Mouse (Mus musculus): Measurements from ENCODE around the gene 1700123O20Rik.

Gene 1700123O20Rik

GRCm38 (mm10) chr14:54727565-54727964, 41.5 kb downstream of the 1700123O20Rik start:
- no peak for DNase-seq

GRCm38 (mm10) chr14:54728823-54729653, 43.0 kb downstream of the 1700123O20Rik start:
- no peak for DNase-seq

GRCm38 (mm10) chr14:54730305-54730704, 44.3 kb downstream of the 1700123O20Rik start:
- DNase-seq: no peak

- no peak for DNase-seq
Measured at GRCm38 (mm10) chr14:54732206-54732605, 46.2 kb downstream of the 1700123O20Rik start.

GRCm38 (mm10) chr14:54734004-54734403, 48.0 kb downstream of the 1700123O20Rik start:
- no peak for DNase-seq

GRCm38 (mm10) chr14:54735221-54735620, 49.2 kb downstream of the 1700123O20Rik start:
- DNase-seq: no peak

GRCm38 (mm10) chr14:54736555-54737552, 50.8 kb downstream of the 1700123O20Rik start:
- DNase-seq: no peak

GRCm38 (mm10) chr14:54737634-54738033, 51.6 kb downstream of the 1700123O20Rik start:
- DNase-seq: no peak

Data from thymus, postnatal 4 days (tissue).